Mouse (Mus musculus): ENCODE measurements around the gene Sptlc3. TPM values are rescaled to one million over a fixed set of nuclear protein-coding genes. Genes with fewer than 3 reads are reported as not detected.

Sptlc3 gene
- polyA plus RNA-seq (2014; fragmentation: Illumina TruSeq; extraction: RNeasy Lipid Tissue Mini Kit (QIAGEN cat#74804); ENCODE audit: low read depth, low replicate concordance): 2.1 TPM

DNA sequence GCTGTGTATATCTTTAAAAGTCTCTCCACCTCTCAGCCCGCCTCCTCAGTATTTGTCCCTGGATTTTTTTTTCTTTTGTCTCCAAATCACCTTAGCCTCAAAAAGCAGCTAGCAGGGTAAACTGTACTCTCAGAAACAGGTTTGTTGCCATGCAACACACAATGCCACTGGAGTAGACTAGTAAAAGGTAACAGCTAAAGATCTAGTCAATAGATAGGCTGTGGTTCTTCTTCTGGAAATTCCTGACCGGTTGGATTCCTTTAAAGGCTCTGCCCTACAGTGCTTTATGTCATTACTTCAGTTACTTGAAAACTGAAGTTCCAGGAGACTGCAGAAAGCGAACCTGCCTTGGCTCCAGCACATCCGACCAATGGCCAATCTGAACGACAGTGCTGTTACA lies at the start of gene Sptlc3:
TSS of gene Sptlc3 (plus strand) at position 78 of the 400 bp plus-strand sequence.

DNA sequence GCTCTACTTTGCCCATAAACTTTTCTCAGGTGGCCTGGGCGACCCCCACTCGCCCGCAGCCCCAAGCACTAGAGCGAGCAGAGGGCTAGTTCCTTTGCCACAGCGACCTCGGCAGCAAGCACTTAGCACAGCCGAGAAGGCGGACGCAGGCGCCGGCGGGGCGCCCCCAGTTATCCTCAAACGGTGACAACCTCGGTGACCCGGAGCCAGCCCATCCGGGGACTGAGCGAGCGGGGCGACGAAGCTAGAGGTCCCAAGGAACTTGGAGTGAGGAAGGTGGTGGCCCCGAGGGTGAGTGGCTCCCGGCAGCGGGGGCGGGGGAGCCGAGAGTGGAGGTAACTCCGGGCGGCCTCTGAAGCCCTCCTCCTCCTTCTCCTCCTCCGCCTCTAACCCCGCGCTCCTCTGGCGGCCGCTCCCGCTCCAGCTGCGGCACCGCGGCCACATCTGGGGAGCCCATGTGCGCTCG lies 184.1 kb downstream of the Sptlc3 start, which contains the start of gene Ism1:
TSS of gene Ism1 (plus strand) at position 370 of the 466 bp plus-strand sequence.

Other genes starting within 250 kb of the Sptlc3 start
- 29.5 TPM for gene Ism1, start 184.3 kb downstream of the Sptlc3 start, polyA plus RNA-seq (2014; fragmentation: Illumina TruSeq; extraction: RNeasy Lipid Tissue Mini Kit (QIAGEN cat#74804); ENCODE audit: low read depth, low replicate concordance)